Mouse (Mus musculus): ENCODE data around the gene Hoxa5.

Gene Hoxa5

GRCm38 (mm10) chr6:52204050-52204752, at the start of gene Hoxa5:
Gene Hoxa5, minus strand, starts transcription at chr6:52204587.
- DNase-seq = no peak

GRCm38 (mm10) chr6:52253511-52254500, 49.4 kb upstream of the Hoxa5 start:
- DNase-seq = no peak

GRCm38 (mm10) chr6:52252775-52253376, 48.5 kb upstream of the Hoxa5 start:
- DNase-seq = no peak

GRCm38 (mm10) chr6:52252016-52252774, 47.8 kb upstream of the Hoxa5 start:
- no peak for DNase-seq

GRCm38 (mm10) chr6:52251177-52251879, 46.9 kb upstream of the Hoxa5 start:
- DNase-seq = no peak

GRCm38 (mm10) chr6:52249826-52250225, 45.4 kb upstream of the Hoxa5 start:
- DNase-seq = no peak

GRCm38 (mm10) chr6:52249415-52249738, 45.0 kb upstream of the Hoxa5 start:
- no peak for DNase-seq

GRCm38 (mm10) chr6:52248638-52249414, 44.4 kb upstream of the Hoxa5 start:
- no peak for DNase-seq

GRCm38 (mm10) chr6:52247766-52248637, 43.6 kb upstream of the Hoxa5 start:
- no peak for DNase-seq

- DNase-seq = no peak
Measured at GRCm38 (mm10) chr6:52246916-52247315, 42.5 kb upstream of the Hoxa5 start.

- DNase-seq = no peak
Measured at GRCm38 (mm10) chr6:52246403-52246803, 42.0 kb upstream of the Hoxa5 start.

GRCm38 (mm10) chr6:52245757-52246142, 41.4 kb upstream of the Hoxa5 start, which contains the start of gene Hoxa11:
Gene Hoxa11, minus strand, starts transcription at chr6:52245810.
- no peak for DNase-seq

GRCm38 (mm10) chr6:52245040-52245756, 40.8 kb upstream of the Hoxa5 start:
- no peak for DNase-seq

- no peak for DNase-seq
Measured at GRCm38 (mm10) chr6:52244471-52245039, 40.2 kb upstream of the Hoxa5 start.

GRCm38 (mm10) chr6:52243681-52244121, 39.3 kb upstream of the Hoxa5 start:
- DNase-seq = no peak

GRCm38 (mm10) chr6:52242801-52243332, 38.5 kb upstream of the Hoxa5 start:
- no peak for DNase-seq

- no peak for DNase-seq
Measured at GRCm38 (mm10) chr6:52241001-52241621, 36.7 kb upstream of the Hoxa5 start.

- DNase-seq = no peak
Measured at GRCm38 (mm10) chr6:52240389-52241000, 36.1 kb upstream of the Hoxa5 start, which contains the start of gene Hoxa10. Gene Hoxa10, minus strand, starts transcription at chr6:52240854.
